Mouse (Mus musculus) liver, postnatal 0 days (tissue): ENCODE data around the gene Zbtb7b.

Experiments used
- CTCF ChIP-seq: sonication (generic); IDR thresholded peaks from 2 replicates; pipeline ENCODE4 v1.5.1; 2016; ENCODE audit warnings: antibody characterized with exemption, low read depth
- EP300 ChIP-seq: IDR thresholded peaks from 2 replicates; pipeline ENCODE4 v1.6.1; 2016; ENCODE audit warnings: antibody characterized with exemption, low read depth, mild to moderate bottlenecking

DNA sequence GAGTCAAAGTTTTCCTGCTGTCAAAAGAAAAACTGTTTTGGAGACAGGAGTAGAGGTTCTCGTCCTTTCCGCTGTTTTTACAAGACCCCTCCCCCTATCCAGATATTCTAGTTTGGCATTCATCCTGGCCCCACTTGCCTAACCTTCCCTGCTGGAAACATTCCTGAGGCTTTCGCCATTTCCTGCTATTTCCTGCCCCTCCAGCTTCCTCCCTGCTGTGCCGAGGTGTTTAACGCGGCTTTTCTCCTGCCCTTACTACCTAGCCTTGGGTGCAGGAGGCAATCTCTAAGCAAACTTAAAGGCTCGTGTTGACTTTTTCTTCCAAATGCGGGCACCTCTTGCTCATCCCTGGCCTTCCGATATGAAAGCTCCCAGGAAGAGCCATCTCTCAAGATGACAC is 25.0 kb upstream of the Zbtb7b start:
- TF ChIP-seq CTCF (no peak), EP300 (no peak)
